Mouse (Mus musculus) heart, postnatal 0 days (tissue): ENCODE data around the gene Ube2i. TPM values are rescaled to one million over a fixed set of nuclear protein-coding genes. Genes with fewer than 3 reads are reported as not detected.
"Not testable (repeated sequence)": the region's sequence is repeated elsewhere in the genome, so short reads cannot be mapped to it uniquely, and the experiment has no call there.

Experiments
- ATAC-seq: fragments of 200-750 bp; cut with Nextera tagmentation; 2 replicates; pipeline ENCODE4 v1.8.0; 2017; ENCODE audit warnings: low read depth, moderate number of reproducible peaks, moderate library complexity; ENCODE audit not compliant: insufficient read depth
- DNase-seq: peaks from one replicate; pipeline ENCODE4 v3.0.0-alpha.2; 2016; ENCODE audit warnings: low spot score
- H3K27ac ChIP-seq: fragments of 300-500 bp; sonication (generic); 2 replicates; pipeline ENCODE4 v1.5.1; 2014; ENCODE audit warnings: low read depth, mild to moderate bottlenecking
- H3K27me3 ChIP-seq: fragments of 300-500 bp; sonication (generic); 2 replicates; pipeline ENCODE4 v1.6.1; 2014; ENCODE audit warnings: low read length, mixed read lengths; ENCODE audit not compliant: control insufficient read depth, insufficient read depth
- H3K36me3 ChIP-seq: fragments of 300-500 bp; sonication (generic); replicated peaks from 2 replicates; pipeline ENCODE4 v1.6.1; 2014; ENCODE audit warnings: low read length, mixed read lengths; ENCODE audit not compliant: control insufficient read depth, insufficient read depth
- H3K4me1 ChIP-seq: fragments of 300-500 bp; sonication (generic); 2 replicates; pipeline ENCODE4 v1.6.1; 2014; ENCODE audit warnings: antibody characterized with exemption; ENCODE audit not compliant: control insufficient read depth, insufficient read depth
- H3K4me2 ChIP-seq: fragments of 300-500 bp; sonication (generic); 2 replicates; pipeline ENCODE4 v1.6.1; 2014; ENCODE audit warnings: low read depth, mild to moderate bottlenecking, low read length, moderate library complexity
- H3K4me3 ChIP-seq: fragments of 300-500 bp; sonication (generic); 2 replicates; pipeline ENCODE4 v1.5.1; 2014; ENCODE audit warnings: low read depth, low read length
- H3K9ac ChIP-seq: fragments of 300-500 bp; sonication (generic); replicated peaks from 2 replicates; pipeline ENCODE4 v1.6.1; 2014; ENCODE audit warnings: low read depth, low read length, mixed read lengths
- H3K9me3 ChIP-seq: fragments of 300-500 bp; sonication (generic); replicated peaks from 2 replicates; pipeline ENCODE4 v1.6.1; 2016; ENCODE audit warnings: low read length; ENCODE audit not compliant: control insufficient read depth
- CTCF ChIP-seq: IDR thresholded peaks from 2 replicates; pipeline ENCODE4 v1.5.1; 2016; ENCODE audit warnings: antibody characterized with exemption, control low read depth, low read depth
- EP300 ChIP-seq: IDR thresholded peaks from 2 replicates; pipeline ENCODE4 v1.6.1; 2016; ENCODE audit warnings: antibody characterized with exemption, low read depth
- WGBS: fragments of 180-500 bp; shearing (Covaris S2); extraction: QIAGEN DNeasy Blood & Tissue Kit; methylation state at CpG from one replicate; pipeline ENCODE4 v1.1.7; 2014; 5-methylcytosine and 5-hydroxymethylcytosine counted together
- polyA plus RNA-seq: library from polyadenylated mRNA; unstranded; fragments of >200 nt; fragmentation: Nextera tagmentation; extraction: Ambion mirVana; gene quantifications from 2 replicates; pipeline ENCODE4 v1.2.1, GENCODE M21; 2015
- total RNA-seq: library from RNA; depleted of rRNA; stranded (reverse); fragments of >200 nt; gene quantifications from 2 replicates; pipeline ENCODE4 v1.2.3, GENCODE M21; 2014; ENCODE audit warnings: low replicate concordance

The Ube2i gene
- total and polyA plus RNA-seq, 2 experiments from 2014 or later: 259 to 343 TPM

GRCm38 (mm10) chr17:25243131-25243780 is 31.2 kb downstream of the Ube2i start:
- Histone ChIP-seq H3K4me1 (peaks cover 10% of the 10 kb centered on the region), H3K27me3 (no peaks in the 10 kb centered on the region), H3K4me2 (no peak overlapping the region), H3K9me3 (no peaks in the 10 kb centered on the region), H3K4me3 (no peak overlapping the region), H3K27ac (no peak overlapping the region), H3K9ac (no peak overlapping the region), H3K36me3 (peaks cover 12% of the 10 kb centered on the region)
- TF ChIP-seq EP300 (no peak), CTCF (no peak)
- DNase-seq (no peak), ATAC-seq (no peak)
- 87% methylated on average over 11 of the region's 11 CpGs for WGBS

- H3K36me3 ChIP-seq: peaks cover 18% of the 10 kb centered on the region
- H3K9me3 ChIP-seq: no peaks in the 10 kb centered on the region
- peak within 1 kb of the TSS; percentile 87 for H3K4me2 ChIP-seq
- H3K4me3 ChIP-seq: peak within 1 kb of the TSS; percentile 82
- TF ChIP-seq EP300: no peak
- TF ChIP-seq CTCF: no peak
- H3K27me3 ChIP-seq: no peaks in the 10 kb centered on the region
- DNase-seq (peak; percentile 73), ATAC-seq (peak; percentile 90)
- under 1% methylated on average over 80 of the region's 80 CpGs for WGBS
- H3K4me1 ChIP-seq: peaks cover 10% of the 10 kb centered on the region
- peak within 1 kb of the TSS; percentile 79 for H3K9ac ChIP-seq
- H3K27ac ChIP-seq: peak within 1 kb of the TSS; percentile 11
Measured at GRCm38 (mm10) chr17:25239695-25240636, 34.5 kb downstream of the Ube2i start, which contains the start of the genes Gnptg and Tsr3. Gene Gnptg (minus strand): TSS chr17:25240124. Gene Tsr3 (plus strand): TSS chr17:25240170.

- H3K4me2 ChIP-seq: no peak overlapping the region
- DNase-seq (no peak), ATAC-seq (no peak)
- 87% methylated on average over 9 of the region's 9 CpGs for WGBS
- no peaks in the 10 kb centered on the region for H3K27me3 ChIP-seq
- TF ChIP-seq EP300 (no peak), CTCF (no peak)
- H3K27ac ChIP-seq: no peak overlapping the region
- no peaks in the 10 kb centered on the region for H3K9me3 ChIP-seq
- peaks cover 20% of the 10 kb centered on the region for H3K36me3 ChIP-seq
- no peak overlapping the region for H3K9ac ChIP-seq
- H3K4me1 ChIP-seq: peaks cover 7% of the 10 kb centered on the region
- H3K4me3 ChIP-seq: no peak overlapping the region
Measured at GRCm38 (mm10) chr17:25235635-25236034, 38.8 kb downstream of the Ube2i start.

GRCm38 (mm10) chr17:25231621-25232020 is 42.8 kb downstream of the Ube2i start:
- ATAC-seq: peak; percentile 68; the same call in 1 of the 2 replicates
- H3K4me3 ChIP-seq, H3K27ac ChIP-seq, H3K9me3 ChIP-seq, H3K9ac ChIP-seq, H3K4me2 ChIP-seq, DNase-seq, H3K4me1 ChIP-seq, H3K27me3 ChIP-seq: not testable (repeated sequence)
- WGBS: 88% methylated on average over 5 of the region's 11 CpGs
- peaks cover 39% of the 10 kb centered on the region for H3K36me3 ChIP-seq

- H3K27me3 ChIP-seq: no peaks in the 10 kb centered on the region
- TF ChIP-seq CTCF: no peak
- no peak for TF ChIP-seq EP300
- peaks cover 44% of the 10 kb centered on the region for H3K36me3 ChIP-seq
- H3K4me2 ChIP-seq: no peak overlapping the region
- H3K27ac ChIP-seq: no peak overlapping the region
- no peaks in the 10 kb centered on the region for H3K9me3 ChIP-seq
- H3K9ac ChIP-seq: no peak overlapping the region
- no peaks in the 10 kb centered on the region for H3K4me1 ChIP-seq
- ATAC-seq (no peak), DNase-seq (no peak)
- WGBS: 82% methylated on average over 3 of the region's 3 CpGs
- H3K4me3 ChIP-seq: no peak overlapping the region
Measured at GRCm38 (mm10) chr17:25230700-25231099, 43.7 kb downstream of the Ube2i start.

GRCm38 (mm10) chr17:25230014-25230655 is 44.3 kb downstream of the Ube2i start:
- DNase-seq, H3K4me3 ChIP-seq, H3K4me1 ChIP-seq, H3K27ac ChIP-seq, H3K27me3 ChIP-seq, H3K4me2 ChIP-seq, H3K9ac ChIP-seq, H3K9me3 ChIP-seq: not testable (repeated sequence)
- WGBS: 72% methylated on average over 15 of the region's 17 CpGs
- peak; percentile 67 for ATAC-seq
- peaks cover 40% of the 10 kb centered on the region for H3K36me3 ChIP-seq
